Mouse (Mus musculus) intestine, embryonic 15.5 days (tissue): Measurements from ENCODE around the gene Oard1. TPM values are rescaled to one million over a fixed set of nuclear protein-coding genes. Genes with fewer than 3 reads are reported as not detected.

Source experiments
- polyA plus RNA-seq: library from polyadenylated mRNA; unstranded; fragments of >200 nt; fragmentation: Nextera tagmentation; extraction: Ambion mirVana; gene quantifications from 2 replicates; pipeline ENCODE4 v1.2.1, GENCODE M21; 2015

Oard1 gene
- polyA plus RNA-seq, 1 experiment from 2014 or later, result 73.2 TPM

Other genes starting within 250 kb of the Oard1 start
- 0.11 TPM in 1 of 2 replicates, not detected in the other for gene A530064D06Rik, start 242.7 kb upstream of the Oard1 start, polyA plus RNA-seq
- 0.24 and 0.37 TPM in 2 replicates for gene Trem1, start 177.2 kb upstream of the Oard1 start, polyA plus RNA-seq
- 0.19 and 0.23 TPM in 2 replicates for gene Trem3, start 162.2 kb upstream of the Oard1 start, polyA plus RNA-seq
- gene Treml4, start 145.7 kb upstream of the Oard1 start, polyA plus RNA-seq, result 2.4 and 3.3 TPM in 2 replicates
- gene Treml2, start 110.5 kb upstream of the Oard1 start, polyA plus RNA-seq, result 0.24 and 0.37 TPM in 2 replicates
- gene B430306N03Rik, start 93.9 kb upstream of the Oard1 start, polyA plus RNA-seq, result 0.28 and 0.45 TPM in 2 replicates
- 4.2 and 4.7 TPM in 2 replicates for gene Trem2, start 63.6 kb upstream of the Oard1 start, polyA plus RNA-seq
- 0.44 and 0.68 TPM in 2 replicates for gene Treml1, start 50.1 kb upstream of the Oard1 start, polyA plus RNA-seq
- 11.2 and 12.5 TPM in 2 replicates for gene Nfya, start 108 bp upstream of the Oard1 start, polyA plus RNA-seq
- gene Apobec2, start 22.9 kb downstream of the Oard1 start, polyA plus RNA-seq, result 3.8 and 4.1 TPM in 2 replicates
- gene Tspo2, start 41.5 kb downstream of the Oard1 start, polyA plus RNA-seq, result 3.5 and 4.4 TPM in 2 replicates
- 36.3 and 38.9 TPM in 2 replicates for gene Unc5cl, start 44.9 kb downstream of the Oard1 start, polyA plus RNA-seq